Mouse (Mus musculus): ENCODE data around the gene Gm3629.
"Not testable (repeated sequence)": the region's sequence is repeated elsewhere in the genome, so short reads cannot be mapped to it uniquely, and the experiment has no call there.

Gm3629 gene

GRCm38 (mm10) chr14:6590513-6590912 is at the start of gene Gm3629:
Gene Gm3629 (minus strand): TSS chr14:6590613.
- CTCF ChIA-PET, result not testable (repeated sequence)

DNA sequence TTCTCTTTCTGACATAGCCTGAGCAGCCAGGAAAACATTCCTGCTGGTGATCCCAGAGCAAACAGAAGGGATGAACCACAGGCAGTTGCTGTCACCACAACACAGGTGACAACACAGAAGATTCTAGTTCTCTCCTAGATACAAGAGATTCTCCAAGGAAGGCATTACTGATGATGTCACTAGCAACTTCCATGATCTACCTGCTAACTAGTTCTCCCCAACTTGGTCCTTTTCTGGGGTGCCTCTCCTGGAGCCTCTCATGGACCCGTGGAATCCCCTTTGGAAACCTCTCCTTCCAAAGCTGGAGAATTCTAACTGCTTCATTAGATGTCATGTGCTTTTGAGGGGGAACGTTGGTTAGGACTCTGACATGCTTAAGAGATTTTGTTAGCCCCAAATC is 31.9 kb upstream of the Gm3629 start, which contains the start of gene Gm3460:
Gene Gm3460, minus strand, starts transcription at position 101 of the 400 bp plus-strand sequence.
- CTCF ChIA-PET, result not testable (repeated sequence)

DNA sequence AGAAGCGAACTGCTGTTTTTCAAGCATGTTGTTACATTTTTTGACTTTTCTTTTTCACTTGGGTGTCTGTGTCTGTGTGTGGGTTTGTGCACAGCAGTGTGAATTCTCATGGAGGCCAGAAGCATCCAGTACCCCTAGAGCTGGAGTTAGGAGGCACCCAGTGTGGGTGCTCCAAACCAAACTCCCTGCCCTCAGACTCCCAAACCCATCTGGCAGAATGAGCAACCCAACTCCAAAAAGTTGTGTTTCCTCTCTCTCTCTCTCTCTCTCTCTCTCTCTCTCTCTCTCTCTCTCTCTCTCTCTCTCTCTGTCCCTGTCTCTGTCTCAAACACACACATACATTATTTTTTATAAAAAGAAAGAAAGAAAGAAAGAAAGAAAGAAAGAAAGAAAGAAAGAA is 16.0 kb upstream of the Gm3629 start:
- CTCF ChIA-PET, result not testable (repeated sequence)

DNA sequence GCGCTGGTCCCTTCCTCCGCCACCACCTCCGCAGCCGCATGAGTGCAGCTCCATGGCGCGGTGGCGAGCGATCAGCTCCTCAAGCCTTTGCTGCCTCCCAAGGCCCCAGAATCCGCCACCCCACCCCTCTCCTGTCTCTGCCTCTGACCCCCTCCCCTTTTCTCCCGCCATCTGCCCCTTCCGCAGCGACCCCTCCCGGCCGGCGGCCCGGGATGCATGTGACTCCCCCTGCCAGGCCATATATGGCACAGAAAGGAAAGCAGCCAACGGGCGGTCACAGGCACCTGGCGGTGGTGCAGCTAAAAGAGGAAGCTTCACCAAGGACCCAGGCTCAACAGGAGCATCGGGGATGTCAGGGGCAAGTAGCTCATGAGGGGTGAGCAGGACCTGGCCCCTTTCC is 14.6 kb upstream of the Gm3629 start:
- CTCF ChIA-PET, result not testable (repeated sequence)

DNA sequence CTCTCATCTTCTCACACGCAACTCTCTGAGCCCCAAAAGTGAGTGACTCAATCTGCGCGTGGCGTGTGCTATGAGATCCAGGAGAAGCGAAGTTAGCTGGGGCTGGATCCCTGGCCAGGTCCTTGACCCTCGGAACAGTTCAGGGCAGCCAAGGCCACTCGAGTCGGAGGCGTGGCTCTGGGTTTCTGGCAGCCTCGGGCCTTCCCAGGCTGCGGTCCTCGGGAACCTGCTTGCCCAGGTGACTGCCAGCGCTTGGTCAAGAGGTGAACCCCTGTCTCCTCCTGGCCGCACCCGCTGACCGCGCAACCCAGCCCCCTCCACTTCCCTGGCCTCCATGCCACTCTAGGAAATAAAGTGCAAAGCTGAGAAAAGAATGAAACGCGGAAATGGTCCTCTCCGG is 14.1 kb upstream of the Gm3629 start:
- CTCF ChIA-PET, result not testable (repeated sequence)

DNA sequence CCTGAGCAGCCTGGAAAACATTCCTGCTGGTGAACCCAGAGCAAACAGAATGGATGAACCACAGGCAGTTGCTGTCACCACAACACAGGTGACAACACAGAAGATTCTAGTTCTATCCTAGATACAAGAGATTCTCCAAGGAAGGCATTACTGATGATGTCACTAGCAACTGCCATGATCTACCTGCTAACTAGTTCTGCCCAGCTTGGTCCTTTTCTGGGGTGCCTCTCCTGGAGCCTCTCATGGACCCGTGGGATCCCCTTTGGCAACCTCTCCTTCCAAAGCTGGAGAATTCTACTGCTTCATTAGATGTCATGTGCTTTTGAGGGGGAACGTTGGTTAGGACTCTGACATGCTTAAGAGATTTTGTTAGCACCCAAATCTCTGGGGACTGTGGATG is 53.2 kb downstream of the Gm3629 start, which contains the start of gene Gm8356:
Gene Gm8356, minus strand, starts transcription at position 101 of the 400 bp plus-strand sequence.
- CTCF ChIA-PET, result not testable (repeated sequence)
